Mouse (Mus musculus): ENCODE results near the gene Dnm3.

Gene Dnm3

GRCm38 (mm10) chr1:161970874-161971273 lies 507.0 kb downstream of the Dnm3 start:
- DNase-seq (ENCODE audit: extremely low read depth, low read depth, low spot score) = no peak

- DNase-seq (ENCODE audit: extremely low read depth, low read depth, low spot score) = peak; percentile 30
These were observed 509.0 kb downstream of the Dnm3 start, which contains the start of gene Pigc for GRCm38 (mm10) chr1:161968589-161969407. Gene Pigc (plus strand): TSS chr1:161969186.

- no peak for DNase-seq (ENCODE audit: extremely low read depth, low read depth, low spot score)
These were observed 509.9 kb downstream of the Dnm3 start for GRCm38 (mm10) chr1:161967936-161968335.

DNA sequence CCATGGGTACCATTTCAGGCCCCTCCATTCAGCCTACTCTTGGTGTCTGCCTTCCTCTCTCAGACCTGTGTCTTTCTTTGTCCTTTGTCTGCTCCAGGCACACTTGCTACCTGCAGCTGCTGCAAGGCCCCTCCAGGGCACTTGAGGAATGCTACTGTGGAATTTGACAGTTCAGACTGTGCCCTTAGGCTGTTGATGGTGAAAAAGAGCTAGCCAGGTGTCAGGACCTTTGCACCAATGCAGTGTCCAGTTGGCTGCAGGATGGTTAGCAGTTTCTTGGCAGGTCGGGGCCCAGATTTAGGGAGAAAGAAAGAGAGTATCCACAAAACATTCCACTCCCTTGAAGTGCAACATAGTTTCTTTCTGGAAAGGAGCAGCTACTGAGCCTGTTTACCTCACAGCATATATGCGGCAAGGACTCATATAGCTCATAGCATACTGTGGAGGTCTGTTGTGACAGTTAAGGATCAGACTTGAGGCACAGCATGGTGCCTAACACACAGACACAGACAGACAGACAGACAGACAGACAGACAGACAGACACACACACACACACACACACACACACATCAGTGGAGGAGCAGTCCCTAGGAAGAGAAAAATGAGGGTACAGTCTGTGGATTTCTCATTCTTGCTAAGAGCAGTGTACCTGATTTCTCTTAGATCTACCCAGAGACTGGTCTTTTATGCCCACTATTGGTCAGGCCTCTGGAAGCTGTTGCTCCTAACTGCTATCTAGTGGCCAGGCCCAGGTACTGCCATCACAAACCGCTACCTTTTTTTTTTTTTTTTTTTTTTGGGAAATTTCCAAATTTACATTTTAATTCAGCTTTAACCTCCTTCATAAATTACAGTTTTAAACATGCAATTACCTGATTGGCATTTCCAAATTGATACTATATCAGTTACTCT lies 515.1 kb downstream of the Dnm3 start:
- no peak for DNase-seq (ENCODE audit: extremely low read depth, low read depth, low spot score)

DNA sequence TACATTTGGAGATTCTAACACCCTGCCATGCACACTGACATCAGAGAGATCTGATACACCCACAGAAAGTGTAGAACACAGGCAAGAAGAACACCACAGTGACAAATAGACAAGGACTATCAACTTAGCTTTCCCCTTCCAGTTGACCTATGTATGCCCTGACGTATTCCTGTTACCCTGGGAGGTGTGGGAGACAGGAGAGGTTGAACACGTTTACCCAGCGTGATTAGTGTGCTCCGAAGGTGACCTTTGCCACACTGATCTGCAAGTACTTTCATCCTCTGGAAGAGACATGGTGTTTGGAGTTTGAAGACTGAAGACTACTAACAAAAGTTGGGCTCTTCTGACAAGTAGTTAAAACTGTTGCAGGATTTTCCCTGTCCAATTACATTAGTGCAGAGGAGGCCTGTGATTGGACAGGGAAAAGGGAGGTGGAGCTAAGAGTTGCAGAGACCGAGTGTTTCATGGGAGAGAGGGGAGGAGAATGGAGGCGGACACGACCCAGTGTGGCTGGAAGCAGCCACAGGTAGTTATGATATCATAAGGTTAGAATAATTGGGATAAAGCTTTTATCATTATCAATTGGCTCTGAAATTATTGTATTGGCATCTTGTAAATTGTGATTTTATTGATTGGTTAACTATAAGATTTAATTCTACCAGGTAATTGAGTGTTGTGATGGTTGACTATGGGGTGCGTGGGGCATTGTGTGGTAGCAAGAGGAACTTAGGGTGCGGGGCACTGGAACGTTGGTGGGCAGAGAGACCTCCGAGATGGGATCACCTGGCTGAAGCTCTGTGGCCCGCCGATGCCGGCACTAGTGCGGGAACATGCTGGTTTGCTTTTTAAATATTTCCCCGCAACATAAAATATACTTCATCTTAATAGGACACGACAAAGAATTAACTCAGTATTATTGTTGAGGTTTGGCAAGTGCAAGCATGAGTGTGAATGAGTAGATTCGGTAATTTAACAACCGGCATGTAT lies 519.6 kb downstream of the Dnm3 start:
- DNase-seq (ENCODE audit: extremely low read depth, low read depth, low spot score) = no peak

DNA sequence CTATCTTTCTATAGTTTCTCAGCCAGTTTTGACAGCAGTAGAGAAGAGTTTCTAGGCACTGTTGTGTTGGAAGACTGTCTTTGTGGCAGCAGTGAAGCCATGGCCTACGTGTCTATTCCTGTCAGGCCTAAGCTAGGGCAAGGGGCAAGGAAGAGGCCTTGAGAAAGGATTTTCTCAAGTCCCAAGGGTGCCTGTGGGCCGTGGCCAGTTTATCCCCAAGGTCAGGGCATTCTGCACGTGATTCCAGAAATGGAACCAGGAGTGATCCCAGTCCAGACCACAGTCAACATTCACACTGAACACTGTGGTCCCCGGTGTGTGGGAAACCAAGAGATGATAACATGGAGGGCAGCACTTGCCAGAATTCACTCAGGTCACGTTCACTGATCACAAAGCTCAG lies 522.0 kb downstream of the Dnm3 start:
- DNase-seq (ENCODE audit: extremely low read depth, low read depth, low spot score) = no peak

DNA sequence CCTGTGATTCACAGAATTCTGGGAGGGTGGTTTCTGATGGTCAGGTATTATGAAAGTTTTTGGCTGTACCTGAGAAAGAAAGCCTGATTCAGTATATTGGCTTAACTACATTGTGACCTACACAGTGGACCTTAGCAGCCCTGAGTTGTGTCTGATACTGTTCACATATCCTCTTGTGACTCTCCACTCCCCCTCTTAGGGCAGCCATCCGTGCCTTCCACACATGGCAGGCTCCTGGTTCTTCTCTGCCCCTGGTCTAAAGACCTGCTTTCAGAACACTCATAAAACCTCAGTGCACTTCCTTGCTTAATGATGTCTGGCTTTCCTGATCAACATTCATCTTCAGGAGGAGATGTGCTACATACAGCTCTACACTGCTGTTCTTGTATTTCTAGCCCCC lies 525.2 kb downstream of the Dnm3 start:
- DNase-seq (ENCODE audit: extremely low read depth, low read depth, low spot score) = no peak

- no peak for DNase-seq (ENCODE audit: extremely low read depth, low read depth, low spot score)
These were observed 526.6 kb downstream of the Dnm3 start for GRCm38 (mm10) chr1:161951009-161951779.

- no peak for DNase-seq (ENCODE audit: extremely low read depth, low read depth, low spot score)
These were observed 535.8 kb downstream of the Dnm3 start for GRCm38 (mm10) chr1:161942082-161942481.

All from fat pad, adult 2 months (tissue).